Mouse (Mus musculus): Measurements from ENCODE around the gene Il12a.
A peak's percentile ranks its signal among the peaks of the same experiment; 100 is the strongest.

DNA sequence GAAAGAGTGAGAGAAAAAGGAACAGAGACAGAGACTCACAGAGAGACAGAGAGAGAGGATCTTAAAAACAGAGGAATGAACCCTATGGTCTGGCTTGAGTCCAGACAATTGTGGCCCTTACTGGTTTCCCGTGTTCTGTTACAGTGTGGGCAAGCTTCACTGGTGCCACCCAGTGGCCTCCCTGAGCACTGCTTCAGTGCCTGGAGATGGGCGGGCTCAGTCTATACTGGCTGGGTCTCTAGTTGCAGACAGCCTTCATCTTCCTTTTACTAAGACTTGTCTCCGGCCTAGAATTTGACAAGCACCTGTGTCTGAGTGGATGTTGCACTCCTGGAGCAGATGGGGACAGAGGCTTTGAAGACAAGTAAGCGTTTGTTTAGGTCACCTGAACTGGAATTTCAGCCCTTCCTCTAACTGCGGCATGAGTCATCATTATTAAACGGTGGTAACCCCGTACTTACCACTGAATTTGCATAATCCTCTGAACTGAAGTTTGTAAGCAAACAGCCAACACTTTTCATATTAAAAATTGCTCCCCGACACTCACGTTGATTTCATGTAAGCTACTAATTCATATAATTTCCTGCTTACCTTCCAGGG is 18.9 kb downstream of the Il12a start:
- TF ChIP-seq CTCF (IDR thresholded peaks at IDR 0.05; ENCODE audit: low read depth, low read length) (peak; percentile 96), POLR2A (IDR thresholded peaks at IDR 0.05; ENCODE audit: extremely low read depth, insufficient read depth, low read length) (no peak)

Measured in liver, adult 2 months (tissue).